Mouse (Mus musculus) lung, postnatal 0 days (tissue): ENCODE measurements around the gene Cebpg. TPM values are rescaled to one million over a fixed set of nuclear protein-coding genes. Genes with fewer than 3 reads are reported as not detected.

ENCODE experiments used
- ATAC-seq: fragments of 200-750 bp; cut with Nextera tagmentation; 2 replicates; pipeline ENCODE4 v1.8.0; 2017; ENCODE audit warnings: moderate library complexity
- DNase-seq: peaks from one replicate; pipeline ENCODE4 v3.0.0-alpha.2; 2016; ENCODE audit warnings: low spot score
- H3K27ac ChIP-seq: fragments of 300-500 bp; sonication (generic); 2 replicates; pipeline ENCODE4 v1.5.1; 2014; ENCODE audit warnings: antibody characterized with exemption, mild to moderate bottlenecking, low read length, mixed read lengths
- H3K27me3 ChIP-seq: fragments of 300-500 bp; sonication (generic); replicated peaks from 2 replicates; pipeline ENCODE4 v1.6.1; 2014; ENCODE audit warnings: low read length, mixed read lengths; ENCODE audit not compliant: insufficient read depth
- H3K36me3 ChIP-seq: fragments of 300-500 bp; sonication (generic); 2 replicates; pipeline ENCODE4 v1.6.1; 2014; ENCODE audit warnings: low read length, mixed read lengths; ENCODE audit not compliant: insufficient read depth
- H3K4me1 ChIP-seq: fragments of 300-500 bp; sonication (generic); 2 replicates; pipeline ENCODE4 v1.6.1; 2014; ENCODE audit warnings: antibody characterized with exemption, low read depth, low read length, mixed read lengths; ENCODE audit not compliant: insufficient read depth
- H3K4me2 ChIP-seq: fragments of 300-500 bp; sonication (generic); replicated peaks from 2 replicates; pipeline ENCODE4 v1.6.1; 2014; ENCODE audit warnings: low read depth, mild to moderate bottlenecking, low read length, moderate library complexity, mixed read lengths
- H3K4me3 ChIP-seq: fragments of 300-500 bp; sonication (generic); 2 replicates; pipeline ENCODE4 v1.5.1; 2014; ENCODE audit warnings: low read depth, low read length
- H3K9ac ChIP-seq: fragments of 300-500 bp; sonication (generic); replicated peaks from 2 replicates; pipeline ENCODE4 v1.6.1; 2014; ENCODE audit warnings: low read depth, mild to moderate bottlenecking
- H3K9me3 ChIP-seq: fragments of 300-500 bp; sonication (generic); 2 replicates; pipeline ENCODE4 v1.6.1; 2016; ENCODE audit warnings: low read length, mixed read lengths
- CTCF ChIP-seq: IDR thresholded peaks from 2 replicates; pipeline ENCODE4 v1.5.1; 2016; ENCODE audit warnings: antibody characterized with exemption, mild to moderate bottlenecking
- EP300 ChIP-seq: IDR thresholded peaks from 2 replicates; pipeline ENCODE4 v1.6.1; 2016; ENCODE audit warnings: antibody characterized with exemption, mild to moderate bottlenecking, control low read depth
- WGBS: fragments of 180-500 bp; shearing (Covaris S2); extraction: QIAGEN DNeasy Blood & Tissue Kit; methylation state at CpG from one replicate; pipeline ENCODE4 v1.1.7; 2014; 5-methylcytosine and 5-hydroxymethylcytosine counted together
- polyA plus RNA-seq: library from polyadenylated mRNA; unstranded; fragments of >200 nt; fragmentation: Nextera tagmentation; extraction: Ambion mirVana; gene quantifications from 2 replicates; pipeline ENCODE4 v1.2.1, GENCODE M21; 2015

Gene Cebpg
- polyA plus RNA-seq, 1 experiment from 2014 or later, result 46.7 TPM

- TF ChIP-seq CTCF (no peak), EP300 (peak; percentile 42)
- Histone ChIP-seq H3K27ac (no peak overlapping the region), H3K4me3 (no peak overlapping the region), H3K9me3 (no peaks in the 10 kb centered on the region), H3K4me2 (no peak overlapping the region), H3K9ac (no peak overlapping the region), H3K27me3 (peaks cover 5% of the 10 kb centered on the region), H3K4me1 (peaks cover 8% of the 10 kb centered on the region; the same call in 1 of the 2 replicates), H3K36me3 (no peaks in the 10 kb centered on the region)
- 50% methylated on average over 12 of the region's 12 CpGs for WGBS
- ATAC-seq (peak; percentile 68), DNase-seq (peak; percentile 67)
Observed at GRCm38 (mm10) chr7:35084565-35085360, 28.4 kb upstream of the Cebpg start.

GRCm38 (mm10) chr7:35081406-35082104, 25.2 kb upstream of the Cebpg start:
- H3K4me2 ChIP-seq, result peak overlapping the region; percentile 23
- no peaks in the 10 kb centered on the region for H3K27me3 ChIP-seq
- TF ChIP-seq EP300, result no peak
- no peak for TF ChIP-seq CTCF
- H3K9me3 ChIP-seq, result no peaks in the 10 kb centered on the region
- WGBS, result 63% methylated on average over 9 of the region's 9 CpGs
- H3K4me1 ChIP-seq, result peaks cover 6% of the 10 kb centered on the region; the same call in 1 of the 2 replicates
- peak overlapping the region; percentile 77 for H3K27ac ChIP-seq
- DNase-seq (no peak), ATAC-seq (no peak)
- H3K4me3 ChIP-seq, result peak overlapping the region; percentile 16
- H3K36me3 ChIP-seq, result no peaks in the 10 kb centered on the region
- no peak overlapping the region for H3K9ac ChIP-seq

- Histone ChIP-seq H3K27ac (peak overlapping the region; percentile 77), H3K9me3 (no peaks in the 10 kb centered on the region), H3K4me2 (peak overlapping the region; percentile 23), H3K36me3 (no peaks in the 10 kb centered on the region), H3K4me3 (peak overlapping the region; percentile 16), H3K9ac (no peak overlapping the region), H3K27me3 (no peaks in the 10 kb centered on the region), H3K4me1 (peaks cover under 1% of the 10 kb centered on the region; the same call in 1 of the 2 replicates)
- peak; percentile 84 for DNase-seq
- TF ChIP-seq EP300 (peak; percentile 39), CTCF (peak; percentile 27; the same call in 1 of the 2 replicates)
- 13% methylated on average over 10 of the region's 10 CpGs for WGBS
- ATAC-seq, result peak; percentile 83
Observed at GRCm38 (mm10) chr7:35080843-35081338, 24.5 kb upstream of the Cebpg start.

GRCm38 (mm10) chr7:35076645-35077044, 20.3 kb upstream of the Cebpg start:
- Histone ChIP-seq H3K27me3 (no peaks in the 10 kb centered on the region), H3K4me3 (no peak overlapping the region), H3K4me1 (no peaks in the 10 kb centered on the region), H3K4me2 (no peak overlapping the region), H3K9me3 (no peaks in the 10 kb centered on the region), H3K9ac (no peak overlapping the region), H3K36me3 (no peaks in the 10 kb centered on the region), H3K27ac (no peak overlapping the region)
- WGBS, result 41% methylated on average over 5 of the region's 5 CpGs
- ATAC-seq, result no peak
- no peak for TF ChIP-seq EP300
- TF ChIP-seq CTCF, result no peak
- no peak for DNase-seq

- DNase-seq (no peak), ATAC-seq (no peak)
- Histone ChIP-seq H3K9ac (no peak overlapping the region), H3K27ac (no peak overlapping the region), H3K4me3 (no peak overlapping the region), H3K9me3 (no peaks in the 10 kb centered on the region), H3K36me3 (no peaks in the 10 kb centered on the region), H3K4me1 (no peaks in the 10 kb centered on the region; the same call in 1 of the 2 replicates), H3K4me2 (no peak overlapping the region), H3K27me3 (no peaks in the 10 kb centered on the region)
- TF ChIP-seq CTCF, result no peak
- WGBS, result 88% methylated on average over 8 of the region's 8 CpGs
Observed at GRCm38 (mm10) chr7:35066640-35067212, 10.4 kb upstream of the Cebpg start.

GRCm38 (mm10) chr7:35065958-35066357, 9.6 kb upstream of the Cebpg start:
- DNase-seq (no peak), ATAC-seq (no peak)
- no peaks in the 10 kb centered on the region for H3K9me3 ChIP-seq
- H3K27me3 ChIP-seq, result no peaks in the 10 kb centered on the region
- WGBS, result 60% methylated on average over 3 of the region's 3 CpGs
- no peak overlapping the region for H3K27ac ChIP-seq
- 0 out of 2 replicates have a peak overlapping the region, but pooled peaks have one; percentile 19 for H3K4me2 ChIP-seq
- H3K4me1 ChIP-seq, result no peaks in the 10 kb centered on the region; the same call in 1 of the 2 replicates
- H3K4me3 ChIP-seq, result no peak overlapping the region
- no peaks in the 10 kb centered on the region for H3K36me3 ChIP-seq
- TF ChIP-seq EP300 (no peak), CTCF (no peak)
- H3K9ac ChIP-seq, result no peak overlapping the region
